Mouse (Mus musculus): Measurements from ENCODE around the gene Hmbs.

DNA sequence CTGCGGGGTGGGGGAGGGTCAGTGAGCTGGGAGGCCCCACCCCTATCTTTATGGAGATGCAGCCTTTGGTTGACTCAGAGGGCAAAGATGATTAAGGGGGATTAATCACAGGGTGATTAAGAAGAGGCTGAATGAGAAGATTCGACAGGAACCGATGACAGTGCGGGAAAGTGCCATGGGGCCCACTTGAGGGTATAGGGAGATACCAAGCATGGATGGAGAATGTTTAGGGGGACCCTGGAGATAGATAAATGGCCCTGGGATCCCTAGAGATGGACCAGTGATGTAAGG is 29.8 kb downstream of the Hmbs start:
- TF ChIP-seq CTCF (IDR thresholded peaks at IDR 0.05; ENCODE audit: borderline replicate concordance, extremely low read depth, insufficient read depth, insufficient read length) (no peak), POLR2A (IDR thresholded peaks at IDR 0.05; ENCODE audit: borderline replicate concordance, extremely low read depth, insufficient read depth, insufficient read length, poor library complexity, severe bottlenecking) (no peak)

Measured in brain, embryonic 14.5 days (tissue).